Mouse (Mus musculus) liver, adult 2 months (tissue): Measurements from ENCODE around the gene Cdh23. TPM values are rescaled to one million over a fixed set of nuclear protein-coding genes. Genes with fewer than 3 reads are reported as not detected.

Source experiments
- DNase-seq: peaks from one replicate; pipeline ENCODE4 v3.0.0-alpha.2; 2011; ENCODE audit warnings: low read depth, low spot score; ENCODE audit errors: extremely low read depth
- H3K27ac ChIP-seq: fragments of 200-500 bp; replicated peaks from 2 replicates; pipeline ENCODE4 v1.5.1; 2012; ENCODE audit warnings: low read depth, mild to moderate bottlenecking, control low read depth, inconsistent platforms, low read length; ENCODE audit not compliant: insufficient read depth
- H3K27me3 ChIP-seq: fragments of 200-500 bp; 2 replicates; pipeline ENCODE4 v1.6.1; 2012; ENCODE audit warnings: mild to moderate bottlenecking, moderate library complexity, low read length, inconsistent platforms; ENCODE audit not compliant: control insufficient read depth, insufficient read depth
- H3K36me3 ChIP-seq: fragments of 200-500 bp; 2 replicates; pipeline ENCODE4 v1.6.1; 2012; ENCODE audit warnings: low read length, inconsistent platforms; ENCODE audit not compliant: control insufficient read depth, insufficient read depth
- H3K4me1 ChIP-seq: fragments of 200-500 bp; 2 replicates; pipeline ENCODE4 v1.6.1; 2011; ENCODE audit warnings: low read length; ENCODE audit not compliant: control insufficient read depth, insufficient read depth
- H3K4me3 ChIP-seq: fragments of 200-500 bp; 2 replicates; pipeline ENCODE4 v1.5.1; 2011; ENCODE audit warnings: low read depth, mild to moderate bottlenecking, control low read depth, low read length, moderate library complexity; ENCODE audit not compliant: insufficient read depth
- H3K79me2 ChIP-seq: fragments of 200-500 bp; 2 replicates; pipeline ENCODE4 v1.6.1; 2012; ENCODE audit warnings: inconsistent platforms, mild to moderate bottlenecking, low read length, moderate library complexity; ENCODE audit not compliant: control insufficient read depth, insufficient read depth
- H3K9ac ChIP-seq: fragments of 200-500 bp; 2 replicates; pipeline ENCODE4 v1.6.1; 2012; ENCODE audit warnings: low read depth, mild to moderate bottlenecking, control low read depth, inconsistent platforms, low read length
- CTCF ChIP-seq: fragments of 200-500 bp; IDR thresholded peaks from 2 replicates; pipeline ENCODE4 v1.5.1; 2011; ENCODE audit warnings: low read depth, low read length, control low read depth
- POLR2A ChIP-seq: fragments of 200-500 bp; IDR thresholded peaks from 2 replicates; pipeline ENCODE4 v1.6.1; 2011; ENCODE audit warnings: low read length, control low read depth; ENCODE audit not compliant: insufficient read depth; ENCODE audit errors: extremely low read depth
- WGBS: fragments of 180-500 bp; shearing (Covaris S2); methylation state at CpG from one replicate; pipeline ENCODE4 v1.1.7; 2018; 5-methylcytosine and 5-hydroxymethylcytosine counted together
- polyA plus RNA-seq: library from polyadenylated mRNA; depleted of rRNA; stranded (reverse); fragments of >200 nt; gene quantifications from 2 replicates; pipeline ENCODE4 v1.2.3, GENCODE M21; 2012
- total RNA-seq: library from RNA; depleted of rRNA; stranded (reverse); fragments of >200 nt; gene quantifications from 2 replicates; pipeline ENCODE4 v1.2.3, GENCODE M21; 2014

Cdh23 gene
- total and polyA plus RNA-seq, 2 experiments: not detected

- Histone ChIP-seq H3K4me3 (no peak overlapping the region), H3K27ac (no peak overlapping the region), H3K4me1 (no peaks in the 10 kb centered on the region), H3K36me3 (no peaks in the 10 kb centered on the region), H3K9ac (no peak overlapping the region), H3K79me2 (no peaks in the 10 kb centered on the region), H3K27me3 (no peaks in the 10 kb centered on the region)
- DNase-seq: no peak
- WGBS: 83% methylated on average over 10 of the region's 10 CpGs
- TF ChIP-seq CTCF: no peak
- no peak for TF ChIP-seq POLR2A
These were observed 266.3 kb downstream of the Cdh23 start for GRCm38 (mm10) chr10:60430001-60430400.

- H3K9ac ChIP-seq: no peak overlapping the region
- no peak overlapping the region for H3K4me3 ChIP-seq
- no peaks in the 10 kb centered on the region for H3K27me3 ChIP-seq
- no peak for DNase-seq
- H3K4me1 ChIP-seq: no peaks in the 10 kb centered on the region
- H3K36me3 ChIP-seq: no peaks in the 10 kb centered on the region
- H3K79me2 ChIP-seq: no peaks in the 10 kb centered on the region
- WGBS: 72% methylated on average over 7 of the region's 7 CpGs
- TF ChIP-seq CTCF (no peak), POLR2A (no peak)
- H3K27ac ChIP-seq: no peak overlapping the region
These were observed 273.5 kb downstream of the Cdh23 start for GRCm38 (mm10) chr10:60422756-60423155.

GRCm38 (mm10) chr10:60419624-60420023, 276.7 kb downstream of the Cdh23 start:
- DNase-seq: no peak
- Histone ChIP-seq H3K4me3 (no peak overlapping the region), H3K36me3 (no peaks in the 10 kb centered on the region), H3K9ac (no peak overlapping the region), H3K4me1 (no peaks in the 10 kb centered on the region), H3K79me2 (no peaks in the 10 kb centered on the region), H3K27me3 (no peaks in the 10 kb centered on the region), H3K27ac (no peak overlapping the region)
- TF ChIP-seq CTCF (peak; percentile 58; the same call in 1 of the 2 replicates), POLR2A (no peak)
- WGBS: 39% methylated on average over 4 of the region's 4 CpGs

- Histone ChIP-seq H3K4me1 (no peaks in the 10 kb centered on the region), H3K79me2 (no peaks in the 10 kb centered on the region), H3K36me3 (no peaks in the 10 kb centered on the region), H3K4me3 (no peak overlapping the region), H3K27ac (no peak overlapping the region), H3K27me3 (no peaks in the 10 kb centered on the region), H3K9ac (no peak overlapping the region)
- TF ChIP-seq POLR2A (no peak), CTCF (peak; percentile 82)
- DNase-seq: peak; percentile 17
- WGBS: 11% methylated on average over 3 of the region's 3 CpGs
These were observed 278.2 kb downstream of the Cdh23 start for GRCm38 (mm10) chr10:60418137-60418536.

GRCm38 (mm10) chr10:60417041-60417440, 279.2 kb downstream of the Cdh23 start:
- Histone ChIP-seq H3K4me1 (no peaks in the 10 kb centered on the region), H3K27ac (no peak overlapping the region), H3K4me3 (no peak overlapping the region), H3K27me3 (no peaks in the 10 kb centered on the region), H3K79me2 (no peaks in the 10 kb centered on the region), H3K36me3 (no peaks in the 10 kb centered on the region), H3K9ac (no peak overlapping the region)
- 74% methylated on average over 2 of the region's 2 CpGs for WGBS
- DNase-seq: no peak
- TF ChIP-seq POLR2A: no peak

- Histone ChIP-seq H3K4me1 (no peaks in the 10 kb centered on the region), H3K27me3 (no peaks in the 10 kb centered on the region), H3K4me3 (no peak overlapping the region), H3K27ac (no peak overlapping the region), H3K36me3 (no peaks in the 10 kb centered on the region), H3K79me2 (no peaks in the 10 kb centered on the region), H3K9ac (no peak overlapping the region)
- no peak for DNase-seq
- 70% methylated on average over 2 of the region's 2 CpGs for WGBS
- no peak for TF ChIP-seq POLR2A
- TF ChIP-seq CTCF: no peak
These were observed 282.5 kb downstream of the Cdh23 start for GRCm38 (mm10) chr10:60413756-60414155.

GRCm38 (mm10) chr10:60411794-60412193, 284.5 kb downstream of the Cdh23 start:
- no peak for DNase-seq
- Histone ChIP-seq H3K27ac (no peak overlapping the region), H3K4me3 (no peak overlapping the region), H3K79me2 (no peaks in the 10 kb centered on the region), H3K27me3 (no peaks in the 10 kb centered on the region), H3K36me3 (no peaks in the 10 kb centered on the region), H3K9ac (no peak overlapping the region), H3K4me1 (no peaks in the 10 kb centered on the region)
- TF ChIP-seq POLR2A (no peak), CTCF (peak; percentile 54)
- 26% methylated on average over 5 of the region's 5 CpGs for WGBS
